Mouse (Mus musculus) neural tube, embryonic 13.5 days (tissue): ENCODE measurements around the gene Cfap97d2. TPM values are rescaled to one million over a fixed set of nuclear protein-coding genes. Genes with fewer than 3 reads are reported as not detected.
"Not testable (repeated sequence)": the region's sequence is repeated elsewhere in the genome, so short reads cannot be mapped to it uniquely, and the experiment has no call there.

Experiments used
- ATAC-seq: fragments of 200-750 bp; cut with Nextera tagmentation; 2 replicates; pipeline ENCODE4 v1.8.0; 2017; ENCODE audit warnings: low read depth, mild to moderate bottlenecking, moderate TSS enrichment, moderate library complexity
- H3K27ac ChIP-seq: fragments of 300-500 bp; sonication (generic); replicated peaks from 2 replicates; pipeline ENCODE4 v1.5.1; 2015; ENCODE audit warnings: moderate library complexity, mild to moderate bottlenecking, inconsistent platforms
- H3K27me3 ChIP-seq: fragments of 300-500 bp; sonication (generic); 2 replicates; pipeline ENCODE4 v1.6.1; 2015; ENCODE audit warnings: mild to moderate bottlenecking, inconsistent platforms
- H3K36me3 ChIP-seq: fragments of 300-500 bp; sonication (generic); 2 replicates; pipeline ENCODE4 v1.6.1; 2015; ENCODE audit warnings: mild to moderate bottlenecking, inconsistent platforms
- H3K4me1 ChIP-seq: fragments of 300-500 bp; sonication (generic); replicated peaks from 2 replicates; pipeline ENCODE4 v1.6.1; 2015; ENCODE audit warnings: inconsistent platforms
- H3K4me2 ChIP-seq: fragments of 300-500 bp; sonication (generic); 2 replicates; pipeline ENCODE4 v1.6.1; 2015; ENCODE audit warnings: inconsistent platforms, mild to moderate bottlenecking, moderate library complexity
- H3K4me3 ChIP-seq: fragments of 300-500 bp; sonication (generic); 2 replicates; pipeline ENCODE4 v1.5.1; 2015; ENCODE audit warnings: mild to moderate bottlenecking, inconsistent platforms
- H3K9ac ChIP-seq: fragments of 300-500 bp; sonication (generic); 2 replicates; pipeline ENCODE4 v1.6.1; 2015; ENCODE audit warnings: moderate library complexity, mild to moderate bottlenecking, inconsistent platforms
- H3K9me3 ChIP-seq: fragments of 300-500 bp; sonication (generic); 2 replicates; pipeline ENCODE4 v1.6.1; 2016; ENCODE audit warnings: inconsistent platforms
- WGBS: fragments of 180-500 bp; shearing (Covaris S2); methylation state at CpG from one replicate; pipeline ENCODE4 v1.1.7; 2015; 5-methylcytosine and 5-hydroxymethylcytosine counted together
- polyA plus RNA-seq: library from polyadenylated mRNA; unstranded; fragments of >200 nt; fragmentation: Nextera tagmentation; extraction: Ambion mirVana; gene quantifications from 2 replicates; pipeline ENCODE4 v1.2.1, GENCODE M21; 2015

Gene Cfap97d2
- polyA plus RNA-seq, 1 experiment from 2014 or later, result 1.8 TPM

DNA sequence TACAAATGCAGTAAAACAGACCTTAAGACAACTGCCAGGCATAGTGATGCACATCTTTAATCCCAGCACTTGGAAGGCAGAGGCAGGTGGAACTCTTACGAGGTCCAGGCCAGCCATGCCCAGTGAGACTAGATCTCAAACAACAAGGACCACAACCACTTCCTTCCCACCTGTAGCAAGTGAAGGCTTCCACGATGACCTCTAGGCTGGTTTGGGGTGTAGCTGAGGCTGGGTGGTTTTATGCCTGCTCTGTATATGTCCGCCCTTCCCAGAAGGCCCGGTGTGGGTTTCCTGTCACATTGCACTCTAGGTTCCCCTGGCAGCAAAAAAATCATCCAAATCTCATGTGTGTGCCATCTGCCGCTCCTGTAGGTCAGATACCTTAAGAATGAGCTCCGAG is 1.9 kb upstream of the Cfap97d2 start:
- no peak overlapping the region for H3K27ac ChIP-seq
- ATAC-seq, result no peak
- H3K4me2 ChIP-seq, result no peak overlapping the region
- peaks cover 13% of the 10 kb centered on the region for H3K4me1 ChIP-seq
- H3K9ac ChIP-seq, result no peak overlapping the region
- no peaks in the 10 kb centered on the region for H3K36me3 ChIP-seq
- no peaks in the 10 kb centered on the region for H3K9me3 ChIP-seq
- H3K27me3 ChIP-seq, result no peaks in the 10 kb centered on the region
- WGBS, result 96% methylated on average over 6 of the region's 6 CpGs
- no peak overlapping the region for H3K4me3 ChIP-seq

DNA sequence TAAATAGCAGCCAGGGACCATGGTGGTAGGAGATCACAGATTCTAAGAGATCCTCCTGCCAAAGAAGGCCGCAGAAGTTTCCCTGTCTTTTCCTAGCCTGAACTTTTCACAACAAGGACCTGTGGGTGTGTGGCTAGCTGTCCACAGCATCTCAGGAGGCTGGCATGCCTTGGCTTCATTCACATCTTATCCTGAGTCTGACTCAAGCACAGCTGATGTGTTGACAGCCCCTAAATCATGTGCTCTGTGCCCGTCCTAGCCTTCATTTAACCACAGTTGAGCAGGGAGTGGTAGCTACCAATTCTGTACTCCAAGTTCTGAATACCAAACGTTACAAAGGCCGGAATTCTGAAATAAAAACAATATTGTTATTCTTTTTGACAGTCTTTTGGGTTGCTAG is 1.4 kb upstream of the Cfap97d2 start:
- Histone ChIP-seq H3K27ac (no peak overlapping the region), H3K9ac (no peak overlapping the region), H3K27me3 (no peaks in the 10 kb centered on the region), H3K4me2 (no peak overlapping the region), H3K36me3 (no peaks in the 10 kb centered on the region), H3K4me1 (peaks cover 13% of the 10 kb centered on the region), H3K4me3 (no peak overlapping the region), H3K9me3 (no peaks in the 10 kb centered on the region)
- ATAC-seq, result no peak
- 84% methylated on average over 4 of the region's 4 CpGs for WGBS

DNA sequence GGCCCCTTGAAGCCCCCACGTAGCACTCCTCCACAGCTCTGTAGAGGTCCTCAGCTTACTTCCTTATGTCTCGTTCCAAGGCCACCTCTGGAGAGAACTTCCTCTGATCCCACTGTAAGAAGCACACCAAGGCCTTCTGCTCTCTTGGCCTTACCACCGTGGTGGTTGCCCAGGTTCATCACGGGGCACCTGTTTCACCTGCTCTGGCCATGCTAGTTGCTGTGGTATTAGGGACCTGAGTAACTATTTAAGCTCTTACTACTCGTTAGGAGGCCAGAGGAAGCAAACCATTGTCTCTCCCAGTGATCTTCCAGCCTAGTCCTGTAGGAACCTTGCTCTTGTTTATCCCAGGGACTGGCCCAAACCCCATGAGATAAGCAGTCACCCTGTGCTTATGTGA is 1.2 kb downstream of the Cfap97d2 start:
- Histone ChIP-seq H3K4me1 (peaks cover 13% of the 10 kb centered on the region), H3K4me3 (no peak overlapping the region), H3K27ac (no peak overlapping the region), H3K36me3 (no peaks in the 10 kb centered on the region), H3K9me3 (no peaks in the 10 kb centered on the region), H3K27me3 (no peaks in the 10 kb centered on the region), H3K9ac (no peak overlapping the region), H3K4me2 (no peak overlapping the region)
- 90% methylated on average over 5 of the region's 5 CpGs for WGBS
- no peak for ATAC-seq

DNA sequence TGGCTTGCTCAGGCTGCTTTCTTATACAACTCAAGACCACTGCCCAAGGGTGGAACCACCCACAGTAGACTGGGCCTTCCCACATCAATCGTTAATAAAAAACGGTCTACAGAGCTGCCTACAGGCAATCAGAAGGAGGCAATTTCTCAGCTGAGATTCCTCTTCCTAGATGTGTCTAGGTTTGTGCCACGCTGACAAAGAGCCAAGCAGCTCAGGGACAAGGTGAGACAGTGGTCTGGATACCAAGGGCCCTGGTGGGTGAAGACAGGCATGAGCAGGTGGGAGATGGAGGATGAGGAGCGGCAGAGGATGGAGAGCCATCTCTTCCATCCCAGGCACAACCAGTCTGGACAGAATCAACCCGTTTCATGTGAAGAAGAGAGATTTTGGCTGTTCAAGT is 2.8 kb downstream of the Cfap97d2 start:
- Histone ChIP-seq H3K27ac (no peak overlapping the region), H3K9ac (no peak overlapping the region), H3K9me3 (no peaks in the 10 kb centered on the region), H3K4me3 (no peak overlapping the region), H3K4me2 (no peak overlapping the region), H3K4me1 (peaks cover 13% of the 10 kb centered on the region), H3K27me3 (no peaks in the 10 kb centered on the region), H3K36me3 (no peaks in the 10 kb centered on the region)
- ATAC-seq, result no peak
- WGBS, result 93% methylated on average over 5 of the region's 5 CpGs

DNA sequence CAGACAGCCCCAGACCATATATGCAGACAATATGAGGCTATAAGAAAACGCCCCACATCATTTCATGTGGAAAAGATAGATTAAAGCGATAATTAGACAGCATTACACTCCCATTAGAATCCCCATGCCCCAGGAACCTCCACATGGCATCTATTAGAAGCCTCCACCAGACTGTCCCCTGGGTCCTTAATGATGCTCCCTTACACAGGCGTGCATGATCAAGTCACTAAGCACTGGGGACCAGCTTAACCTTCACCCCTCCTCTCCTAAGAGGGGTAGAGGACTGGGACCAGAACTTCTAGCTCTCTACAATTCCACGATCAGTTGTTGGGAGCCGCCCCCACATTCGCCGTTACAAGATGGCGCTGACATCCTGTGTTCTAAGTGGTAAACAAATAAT is 13.3 kb downstream of the Cfap97d2 start:
- Histone ChIP-seq H3K9ac (no peak overlapping the region), H3K27me3 (no peaks in the 10 kb centered on the region), H3K4me2 (no peak overlapping the region), H3K4me3 (no peak overlapping the region), H3K36me3 (no peaks in the 10 kb centered on the region), H3K27ac (no peak overlapping the region), H3K9me3 (no peaks in the 10 kb centered on the region), H3K4me1 (no peaks in the 10 kb centered on the region)
- ATAC-seq, result no peak
- WGBS, result 82% methylated on average over 8 of the region's 8 CpGs

DNA sequence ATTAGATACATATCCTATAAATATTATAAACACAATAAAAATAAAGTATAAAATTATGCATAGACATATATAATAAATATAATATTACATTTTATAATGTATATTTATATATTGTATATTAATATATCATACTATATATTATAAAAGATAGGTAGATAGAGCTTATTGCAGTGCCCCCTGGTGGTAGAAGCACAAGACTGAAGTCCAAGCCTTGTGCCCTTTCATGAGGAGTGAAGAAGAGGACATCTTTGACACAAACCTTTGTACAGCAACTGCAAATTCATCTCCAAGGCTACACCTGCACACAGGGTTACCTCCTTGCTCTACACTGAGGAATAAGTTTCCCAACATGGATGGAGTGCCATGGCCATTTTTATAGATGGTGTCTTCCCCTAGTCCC is 20.0 kb downstream of the Cfap97d2 start:
- Histone ChIP-seq H3K4me1 (no peaks in the 10 kb centered on the region), H3K4me3 (no peak overlapping the region), H3K27ac (no peak overlapping the region), H3K4me2 (no peak overlapping the region), H3K9ac (no peak overlapping the region), H3K36me3 (no peaks in the 10 kb centered on the region), H3K9me3 (no peaks in the 10 kb centered on the region), H3K27me3 (no peaks in the 10 kb centered on the region)
- ATAC-seq, result no peak

DNA sequence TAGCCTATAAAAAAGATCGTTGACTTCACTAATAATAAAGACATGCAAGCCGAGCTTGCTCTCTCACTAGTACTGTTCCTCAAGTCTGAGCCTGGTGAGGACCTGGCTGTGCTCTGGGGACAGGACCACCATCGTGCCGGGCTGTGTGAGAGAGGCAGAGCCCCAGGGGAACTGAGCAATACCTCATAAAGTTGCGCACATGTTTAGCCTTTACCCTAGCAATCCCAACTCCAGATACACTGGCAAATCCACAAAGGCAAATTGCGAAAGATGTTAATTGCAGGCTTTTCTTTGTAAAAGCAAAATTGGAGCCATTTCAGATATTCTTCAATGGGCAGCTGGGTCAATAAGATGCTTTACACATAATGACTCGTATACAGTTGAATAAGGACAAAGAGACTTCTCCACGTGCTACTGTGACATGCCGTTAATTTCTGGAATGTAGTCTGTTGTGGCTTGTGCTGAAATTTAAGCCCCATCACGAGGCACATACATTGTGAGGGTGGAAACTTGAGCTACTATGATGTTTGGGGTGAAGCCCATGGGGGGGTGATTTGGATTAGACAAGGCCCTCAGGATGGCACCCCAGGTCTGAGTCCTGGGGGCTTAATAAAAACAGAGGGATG is 21.9 kb downstream of the Cfap97d2 start:
- Histone ChIP-seq H3K27ac (no peak overlapping the region), H3K4me3 (no peak overlapping the region), H3K4me2 (no peak overlapping the region), H3K36me3 (no peaks in the 10 kb centered on the region), H3K27me3 (no peaks in the 10 kb centered on the region), H3K9me3 (no peaks in the 10 kb centered on the region), H3K4me1 (no peaks in the 10 kb centered on the region), H3K9ac (no peak overlapping the region)
- no peak for ATAC-seq
- WGBS, result 51% methylated on average over 10 of the region's 10 CpGs

DNA sequence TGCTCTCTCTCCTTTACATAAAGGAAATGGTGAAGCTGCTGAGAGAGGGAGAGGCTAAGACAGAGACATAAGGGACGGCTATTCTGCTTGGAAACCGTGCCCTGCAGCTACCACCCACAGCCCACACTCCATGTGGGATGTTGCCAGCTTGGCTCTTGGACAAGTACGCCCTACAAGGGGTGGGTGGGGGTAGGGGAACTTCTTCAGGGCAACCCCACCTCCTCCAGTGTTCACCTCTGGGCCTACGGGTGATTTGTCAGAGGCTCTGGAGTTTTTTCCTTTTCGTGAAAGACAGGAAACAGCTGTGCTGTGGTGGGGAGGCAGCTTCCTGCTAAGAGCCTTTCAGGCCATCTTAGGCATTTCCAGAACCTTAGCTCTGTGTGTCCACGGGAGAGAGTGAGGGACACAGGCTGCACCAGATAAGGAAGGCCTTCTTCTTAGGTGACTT is 34.7 kb downstream of the Cfap97d2 start:
- H3K36me3 ChIP-seq, result no peaks in the 10 kb centered on the region
- H3K9me3 ChIP-seq, result no peaks in the 10 kb centered on the region
- 0 out of 2 replicates have a peak overlapping the region, but pooled peaks have one; percentile 9 for H3K27ac ChIP-seq
- no peaks in the 10 kb centered on the region for H3K4me1 ChIP-seq
- no peak overlapping the region for H3K9ac ChIP-seq
- no peak overlapping the region for H3K4me2 ChIP-seq
- ATAC-seq, result no peak
- whole genome bisulfite sequencing, result 53% methylated on average over 6 of the region's 6 CpGs
- H3K4me3 ChIP-seq, result no peak overlapping the region
- H3K27me3 ChIP-seq, result no peaks in the 10 kb centered on the region

DNA sequence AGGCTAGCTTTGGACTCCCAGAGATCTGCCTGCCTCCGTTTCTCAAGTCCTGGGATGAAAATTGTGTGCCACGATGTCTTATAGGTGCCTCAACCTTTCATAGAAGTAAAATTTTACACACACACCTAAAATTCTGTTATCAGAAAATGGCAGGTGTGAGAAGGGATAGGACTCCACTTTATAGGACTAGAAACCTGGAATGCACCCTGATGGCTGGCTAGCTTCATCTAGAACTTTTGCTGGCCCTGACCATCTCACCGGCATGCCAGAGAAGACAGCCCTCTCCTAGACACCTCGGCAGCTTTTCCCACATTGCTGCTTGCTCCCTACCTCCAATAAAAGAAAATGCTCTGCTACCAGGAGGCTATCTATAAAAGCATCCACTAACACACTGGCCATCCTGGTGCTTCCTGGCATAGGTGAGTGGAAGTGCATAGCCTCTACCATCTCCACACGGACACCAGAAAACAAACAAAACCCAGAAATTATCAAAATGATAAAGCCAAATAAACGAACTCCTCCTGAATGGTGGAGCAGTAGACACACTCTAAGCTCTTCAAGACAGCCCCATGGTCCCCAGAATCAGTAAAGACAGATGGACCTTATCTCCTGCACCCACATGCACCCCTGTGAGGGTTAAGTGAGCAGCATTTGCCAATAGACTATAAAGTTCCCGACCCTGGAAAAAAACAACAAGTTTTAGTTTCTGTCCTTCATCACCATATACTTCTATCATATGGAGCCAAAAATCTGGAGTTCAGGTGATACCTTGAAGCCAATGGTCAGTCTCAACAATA is 35.3 kb downstream of the Cfap97d2 start:
- no peaks in the 10 kb centered on the region for H3K9me3 ChIP-seq
- H3K9ac ChIP-seq, result no peak overlapping the region
- ATAC-seq, result no peak
- H3K4me2 ChIP-seq, result no peak overlapping the region
- H3K27me3 ChIP-seq, result no peaks in the 10 kb centered on the region
- H3K27ac ChIP-seq, result 0 out of 2 replicates have a peak overlapping the region, but pooled peaks have one; percentile 9
- H3K36me3 ChIP-seq, result no peaks in the 10 kb centered on the region
- no peaks in the 10 kb centered on the region for H3K4me1 ChIP-seq
- no peak overlapping the region for H3K4me3 ChIP-seq
- 84% methylated on average over 7 of the region's 7 CpGs for whole genome bisulfite sequencing

DNA sequence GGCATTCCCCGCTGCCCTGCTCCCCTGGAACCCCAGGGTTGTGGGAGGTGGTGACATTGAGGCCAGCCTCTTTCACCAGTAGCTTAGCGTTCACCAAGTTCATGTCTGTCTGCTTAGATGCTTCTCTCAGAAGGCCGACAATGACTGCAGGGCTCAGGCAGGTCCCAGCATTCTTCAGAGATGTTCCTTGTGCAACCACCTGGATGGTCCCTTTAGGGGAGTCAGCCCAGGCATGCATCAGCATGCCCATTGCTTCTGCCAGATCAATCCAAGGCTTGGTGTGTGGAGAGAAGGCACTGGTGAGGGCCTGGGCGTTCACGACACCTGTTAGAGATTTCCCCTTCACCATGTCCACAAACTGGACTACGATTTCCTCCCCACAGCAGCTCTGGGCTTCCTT is 40.5 kb downstream of the Cfap97d2 start:
- H3K4me3 ChIP-seq, H3K9me3 ChIP-seq, H3K36me3 ChIP-seq, H3K27ac ChIP-seq, H3K4me2 ChIP-seq, ATAC-seq, H3K27me3 ChIP-seq, H3K9ac ChIP-seq: not testable (repeated sequence)
- H3K4me1 ChIP-seq, result peaks cover 12% of the 10 kb centered on the region
- WGBS, result 93% methylated on average over 5 of the region's 6 CpGs

DNA sequence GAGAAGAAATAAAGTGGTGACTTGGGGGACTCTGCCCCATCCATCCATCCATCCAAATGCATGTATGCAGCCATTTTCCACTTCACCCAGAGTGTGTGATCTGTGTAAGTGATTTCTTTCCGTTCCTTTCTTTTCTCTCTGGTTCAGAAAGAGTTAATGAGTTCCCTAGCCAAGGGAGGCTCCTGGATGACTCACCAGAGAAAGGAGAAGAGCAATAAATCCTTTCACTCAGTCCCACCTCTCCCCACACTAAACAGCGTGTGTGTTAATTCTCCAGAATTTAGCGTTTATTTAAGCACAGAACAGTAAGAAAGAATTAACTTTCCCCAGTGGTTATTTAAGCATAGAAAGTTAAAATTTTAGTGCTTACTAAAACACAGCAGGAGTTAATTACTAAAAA is 41.9 kb downstream of the Cfap97d2 start:
- Histone ChIP-seq H3K27ac (no peak overlapping the region), H3K36me3 (no peaks in the 10 kb centered on the region), H3K4me3 (no peak overlapping the region), H3K27me3 (no peaks in the 10 kb centered on the region), H3K9me3 (no peaks in the 10 kb centered on the region), H3K4me1 (peaks cover 12% of the 10 kb centered on the region), H3K4me2 (0 out of 2 replicates have a peak overlapping the region, but pooled peaks have one; percentile 13), H3K9ac (0 out of 2 replicates have a peak overlapping the region, but pooled peaks have one; percentile 31)
- peak; percentile 61; the same call in 1 of the 2 replicates for ATAC-seq
- 1% methylated on average over 3 of the region's 3 CpGs for WGBS

DNA sequence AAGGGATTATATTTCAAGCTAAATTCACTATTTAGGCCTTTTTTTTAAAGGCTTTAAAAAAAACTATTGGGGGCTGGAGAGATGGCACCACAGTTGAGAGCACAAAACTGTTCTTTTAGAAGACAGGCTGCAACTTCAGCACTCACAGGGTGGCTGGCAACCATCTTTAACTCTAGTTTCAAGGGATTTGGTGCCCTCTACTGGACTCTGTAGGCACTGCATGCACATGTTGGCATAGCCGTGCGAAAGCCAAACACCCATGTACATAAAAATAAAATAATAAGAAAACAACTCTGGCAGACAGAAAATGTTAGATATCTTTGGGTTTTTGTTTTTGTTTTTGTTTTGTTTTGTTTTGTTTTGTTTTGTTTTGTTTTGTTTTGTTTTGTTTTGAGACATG is 48.0 kb downstream of the Cfap97d2 start:
- H3K4me1 ChIP-seq, result peaks cover 19% of the 10 kb centered on the region
- no peak overlapping the region for H3K4me3 ChIP-seq
- 25% methylated on average over 2 of the region's 2 CpGs for WGBS
- H3K36me3 ChIP-seq, result no peaks in the 10 kb centered on the region
- H3K27me3 ChIP-seq, result no peaks in the 10 kb centered on the region
- ATAC-seq, result no peak
- no peak overlapping the region for H3K4me2 ChIP-seq
- no peak overlapping the region for H3K9ac ChIP-seq
- H3K27ac ChIP-seq, result no peak overlapping the region
- H3K9me3 ChIP-seq, result no peaks in the 10 kb centered on the region
